Mouse (Mus musculus) splenic B cell, adult 2 months (primary cell): ENCODE results near the gene Slc11a2.
"Not testable (repeated sequence)": the region's sequence is repeated elsewhere in the genome, so short reads cannot be mapped to it uniquely, and the experiment has no call there.

Experiments used
- DNase-seq: peaks from one replicate; pipeline ENCODE4 v3.0.0-alpha.2; 2011; ENCODE audit warnings: low read depth, low spot score
- H3K27me3 ChIP-seq: 2 replicates; pipeline ENCODE4 v1.6.1; 2012; ENCODE audit warnings: mild to moderate bottlenecking, low read length, moderate library complexity, mixed read lengths; ENCODE audit not compliant: control insufficient read depth, poor library complexity, insufficient read depth, severe bottlenecking
- H3K36me3 ChIP-seq: 2 replicates; pipeline ENCODE4 v1.6.1; 2012; ENCODE audit warnings: mild to moderate bottlenecking, low read length, moderate library complexity, mixed read lengths; ENCODE audit not compliant: control insufficient read depth, poor library complexity, insufficient read depth, severe bottlenecking

Slc11a2 gene

DNA sequence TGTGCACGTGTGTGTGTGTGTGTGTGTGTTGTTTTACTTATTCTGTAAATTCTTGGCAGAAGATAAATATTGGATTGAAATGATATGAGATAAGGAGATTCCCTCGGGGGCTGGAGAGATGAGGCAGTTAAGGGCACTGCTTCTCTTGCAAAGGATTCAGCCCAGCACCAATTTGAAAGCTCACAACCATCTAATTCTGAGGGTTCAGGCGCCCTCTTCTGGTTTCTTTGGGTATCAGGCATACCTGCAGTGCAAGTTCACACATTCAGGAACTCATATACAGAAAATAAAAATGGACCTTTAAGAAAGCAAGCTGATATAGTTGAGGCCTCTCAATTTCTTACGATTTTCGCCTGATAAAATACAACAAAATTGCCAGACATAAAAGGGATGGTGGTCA lies 49.8 kb downstream of the Slc11a2 start:
- peak; percentile 60 for DNase-seq
- no peaks in the 10 kb centered on the region for H3K27me3 ChIP-seq
- no peaks in the 10 kb centered on the region for H3K36me3 ChIP-seq

DNA sequence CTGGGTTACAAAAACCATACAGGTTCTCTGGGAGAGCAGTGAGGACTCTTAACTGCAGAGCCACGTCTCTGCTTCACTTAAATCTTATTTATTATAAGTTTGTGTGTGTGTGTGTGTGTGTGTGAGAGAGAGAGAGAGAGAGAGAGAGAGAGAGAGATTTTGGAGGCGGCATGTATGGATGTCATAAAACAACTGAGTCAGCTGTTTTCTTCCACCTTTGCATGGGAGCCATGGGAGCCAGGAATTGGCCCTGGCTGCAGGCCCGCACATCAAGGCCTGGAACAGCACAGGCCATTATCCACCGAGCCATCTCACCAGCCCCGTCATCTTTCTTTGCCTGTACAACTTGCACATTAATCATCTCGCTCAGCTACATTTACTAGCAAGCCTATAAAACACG lies 57.8 kb downstream of the Slc11a2 start:
- DNase-seq, result no peak
- H3K36me3 ChIP-seq, result no peaks in the 10 kb centered on the region
- no peaks in the 10 kb centered on the region for H3K27me3 ChIP-seq

DNA sequence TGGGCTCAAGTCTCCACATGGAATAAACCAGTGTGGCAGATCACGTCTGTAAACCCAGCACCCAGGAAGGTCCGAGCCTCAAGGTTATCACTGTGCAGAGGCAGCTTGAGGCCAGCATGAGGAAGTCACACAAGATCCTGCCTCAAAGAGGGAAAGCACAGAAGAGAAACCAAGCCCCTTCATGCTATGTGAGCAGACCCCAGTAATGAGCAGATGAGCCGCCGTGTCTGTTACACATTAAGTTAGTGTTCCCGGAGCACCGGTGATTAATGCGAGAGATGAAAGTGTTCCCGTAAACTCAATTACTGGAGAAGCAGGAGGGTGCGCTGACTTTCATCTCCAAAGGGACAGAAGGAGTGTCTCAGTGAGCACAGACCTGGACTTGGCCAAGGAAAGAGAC lies 58.9 kb downstream of the Slc11a2 start:
- not testable (repeated sequence) for H3K36me3 ChIP-seq, DNase-seq, H3K27me3 ChIP-seq

DNA sequence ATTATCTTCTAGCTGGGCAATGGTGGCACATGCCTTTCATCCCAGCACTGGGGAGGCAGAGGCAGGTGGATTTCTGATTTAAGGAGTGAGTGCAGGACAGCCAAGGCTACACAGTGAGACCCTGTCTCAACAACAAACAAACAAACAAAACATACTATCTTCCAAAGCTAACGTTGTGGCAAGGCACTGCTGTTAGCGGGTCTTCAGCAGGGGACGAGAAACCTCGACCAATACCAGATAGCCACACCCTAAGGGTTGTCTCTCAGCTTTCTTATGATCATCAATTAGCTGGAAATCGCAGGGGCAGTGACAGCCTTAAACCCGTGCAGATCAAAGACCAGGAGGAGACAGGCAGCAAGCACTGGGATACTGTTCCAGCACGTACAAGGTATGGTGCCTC lies 60.6 kb downstream of the Slc11a2 start, which contains the start of gene Higd1c:
TSS of gene Higd1c (plus strand) at position 301 of the 400 bp plus-strand sequence.
- no peak for DNase-seq

DNA sequence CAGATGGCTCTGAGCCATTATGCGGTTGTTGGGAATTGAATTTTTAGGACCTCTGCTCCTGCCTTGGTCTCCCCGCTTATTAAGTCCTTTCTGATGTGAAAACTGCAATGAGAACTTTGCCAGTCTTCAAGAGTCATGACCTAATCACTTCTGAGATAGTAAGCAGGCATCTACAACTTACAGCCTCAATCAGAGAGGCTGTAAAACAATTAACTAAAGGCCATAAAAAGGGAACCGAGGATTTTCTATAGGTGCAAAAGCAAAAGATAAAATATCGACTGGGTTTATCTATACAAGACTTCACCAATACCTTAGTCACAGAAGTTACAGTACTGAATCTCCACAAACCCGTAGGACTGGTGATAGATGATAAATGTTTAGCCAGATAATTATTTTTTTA lies 69.0 kb downstream of the Slc11a2 start:
- Histone ChIP-seq H3K27me3 (no peaks in the 10 kb centered on the region; the same call in 1 of the 2 replicates), H3K36me3 (no peaks in the 10 kb centered on the region)
- DNase-seq, result no peak

More for the DNA sequence above, 60.6 kb downstream of the Slc11a2 start, which contains the start of gene Higd1c:
- Histone ChIP-seq H3K36me3 (no peaks in the 10 kb centered on the region), H3K27me3 (no peaks in the 10 kb centered on the region; the same call in 1 of the 2 replicates)

DNA sequence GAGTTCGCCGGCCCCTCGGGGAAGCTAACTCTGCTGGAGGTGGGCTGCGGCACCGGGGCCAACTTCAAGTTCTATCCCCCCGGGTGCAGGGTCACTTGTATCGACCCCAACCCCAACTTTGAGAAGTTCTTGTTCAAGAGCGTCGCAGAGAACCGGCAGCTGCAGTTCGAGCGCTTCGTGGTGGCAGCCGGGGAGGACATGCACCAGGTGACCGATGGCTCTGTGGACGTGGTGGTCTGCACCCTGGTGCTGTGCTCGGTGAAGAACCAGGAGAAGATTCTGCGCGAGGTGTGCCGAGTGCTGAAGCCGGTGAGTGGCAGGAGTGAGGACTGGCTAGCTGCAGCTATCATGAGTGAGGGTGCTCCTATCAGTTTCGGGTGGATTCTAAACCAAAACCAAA lies 71.5 kb downstream of the Slc11a2 start:
- not testable (repeated sequence) for H3K27me3 ChIP-seq, H3K36me3 ChIP-seq, DNase-seq

DNA sequence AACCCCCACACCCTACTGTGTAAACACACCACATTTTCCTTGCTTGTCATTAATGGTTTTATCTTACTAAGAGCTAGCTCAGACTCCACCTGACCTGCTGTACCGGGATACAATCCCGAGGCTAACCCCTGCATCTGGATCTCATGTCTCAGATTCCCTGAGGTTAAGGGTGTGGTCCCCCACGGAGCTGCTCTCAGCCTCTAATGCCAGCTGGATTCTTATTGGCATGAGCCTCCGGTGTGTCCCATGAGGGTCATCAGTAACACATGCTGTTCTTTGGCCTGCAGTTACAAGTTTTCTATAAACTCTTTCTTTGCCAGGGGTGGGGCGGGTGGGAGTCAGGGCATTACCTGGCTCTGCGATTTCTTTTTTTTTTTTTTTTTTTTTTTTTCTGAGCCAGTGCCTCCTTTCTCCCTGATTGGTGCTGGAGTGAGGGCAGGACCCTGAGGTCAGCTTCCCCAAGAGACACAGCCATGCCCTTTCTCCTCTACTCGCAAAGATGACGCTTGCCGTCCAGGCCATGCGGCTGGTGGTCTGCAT lies 72.1 kb downstream of the Slc11a2 start, which contains the start of the genes Methig1 and Mettl7a2:
TSS of gene Methig1 (plus strand) at position 439 of the 540 bp plus-strand sequence.
TSS of gene Mettl7a2 (plus strand) at position 490 of the 540 bp plus-strand sequence.
- DNase-seq, result no peak

DNA sequence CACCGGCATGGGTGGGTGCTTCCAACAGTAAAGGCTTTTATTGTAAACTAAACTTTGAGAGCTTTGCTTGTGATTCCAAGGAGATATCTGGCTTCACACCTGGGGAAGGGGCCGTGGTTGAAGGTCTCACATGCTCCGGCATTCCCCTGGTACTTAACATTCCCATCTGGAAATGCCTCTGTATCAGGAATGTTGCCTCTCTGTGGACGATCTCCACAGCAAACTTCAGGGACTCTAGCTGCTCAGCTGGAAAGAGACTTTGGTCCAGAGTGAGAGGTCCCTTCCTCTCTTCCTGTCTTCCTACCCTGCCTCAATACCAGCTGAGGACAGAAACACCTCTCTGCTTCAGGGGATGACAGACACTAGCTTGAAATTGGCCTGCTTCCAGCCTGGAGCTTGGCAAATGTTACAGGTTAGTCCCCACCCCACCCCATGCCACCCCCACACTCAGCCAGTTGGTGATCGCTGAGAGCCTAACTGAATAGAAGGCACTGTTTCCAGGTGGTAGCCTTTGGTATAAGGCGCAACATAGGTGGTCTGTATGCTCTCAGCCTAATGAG lies 73.3 kb downstream of the Slc11a2 start:
- no peak for DNase-seq
- Histone ChIP-seq H3K27me3 (no peaks in the 10 kb centered on the region), H3K36me3 (no peaks in the 10 kb centered on the region)

More for the DNA sequence above, 72.1 kb downstream of the Slc11a2 start, which contains the start of the genes Methig1 and Mettl7a2:
- Histone ChIP-seq H3K36me3 (no peaks in the 10 kb centered on the region), H3K27me3 (no peaks in the 10 kb centered on the region)

DNA sequence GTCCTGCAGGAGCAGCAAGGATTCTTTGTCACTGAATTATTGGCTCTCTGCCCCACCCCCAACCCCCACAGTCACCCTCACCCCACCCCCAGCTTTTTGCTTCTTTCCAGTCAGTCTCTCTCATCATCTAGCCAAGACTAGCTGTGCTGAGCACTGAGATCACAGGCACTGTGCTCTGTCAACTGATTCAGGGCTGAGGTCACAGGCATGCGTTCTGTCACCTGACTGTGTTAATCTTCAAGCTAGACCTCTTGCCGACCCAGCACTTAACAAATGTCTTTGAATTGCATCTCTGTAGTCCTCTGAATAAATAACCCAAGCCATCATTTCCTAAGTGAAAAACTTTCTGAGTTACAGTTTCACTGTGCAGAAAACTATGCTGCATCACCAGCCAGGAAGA lies 75.4 kb downstream of the Slc11a2 start:
- Histone ChIP-seq H3K27me3 (no peaks in the 10 kb centered on the region), H3K36me3 (no peaks in the 10 kb centered on the region)
- no peak for DNase-seq

DNA sequence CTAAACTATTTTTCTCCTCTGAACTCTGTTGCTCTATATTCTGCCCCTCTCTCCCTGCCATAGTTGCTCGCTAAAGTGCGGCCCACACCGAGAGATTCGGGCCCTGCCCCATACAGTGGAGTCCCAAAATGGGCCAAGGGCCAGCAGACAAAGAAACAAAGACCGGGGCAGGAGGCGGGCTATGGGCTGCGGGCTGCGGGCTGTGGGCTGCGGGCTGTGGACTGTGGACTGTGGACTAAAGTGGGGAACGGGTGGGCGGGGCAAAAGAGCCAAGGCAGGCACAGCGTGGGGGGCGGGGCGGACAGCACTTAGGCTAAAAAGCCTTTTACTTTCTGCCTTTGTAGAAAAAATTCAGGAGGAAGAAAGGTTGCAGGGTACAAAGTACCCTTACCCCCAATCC lies 78.1 kb downstream of the Slc11a2 start:
- no peak for DNase-seq
- Histone ChIP-seq H3K36me3 (no peaks in the 10 kb centered on the region), H3K27me3 (no peaks in the 10 kb centered on the region)

DNA sequence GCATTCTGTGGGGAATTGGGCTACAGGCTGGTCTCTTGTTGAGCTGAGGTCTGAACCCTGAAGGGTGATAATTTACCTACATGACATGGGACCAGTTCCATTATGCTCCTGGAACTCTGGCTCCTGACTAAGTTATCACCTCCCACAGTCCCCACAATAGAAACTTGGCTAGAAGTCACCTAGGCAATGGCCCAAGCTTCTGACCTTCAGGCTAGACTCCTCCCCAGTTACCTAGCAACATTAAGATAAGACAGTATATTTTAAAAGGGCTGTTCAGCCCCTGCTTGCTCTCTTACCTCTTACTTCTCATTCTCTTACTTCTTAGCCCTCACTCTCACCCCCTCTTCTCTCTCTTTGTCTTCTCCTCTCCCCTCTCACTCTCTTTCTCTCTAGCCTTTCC lies 79.4 kb downstream of the Slc11a2 start:
- DNase-seq, result no peak
- H3K36me3 ChIP-seq, result no peaks in the 10 kb centered on the region
- no peaks in the 10 kb centered on the region for H3K27me3 ChIP-seq

DNA sequence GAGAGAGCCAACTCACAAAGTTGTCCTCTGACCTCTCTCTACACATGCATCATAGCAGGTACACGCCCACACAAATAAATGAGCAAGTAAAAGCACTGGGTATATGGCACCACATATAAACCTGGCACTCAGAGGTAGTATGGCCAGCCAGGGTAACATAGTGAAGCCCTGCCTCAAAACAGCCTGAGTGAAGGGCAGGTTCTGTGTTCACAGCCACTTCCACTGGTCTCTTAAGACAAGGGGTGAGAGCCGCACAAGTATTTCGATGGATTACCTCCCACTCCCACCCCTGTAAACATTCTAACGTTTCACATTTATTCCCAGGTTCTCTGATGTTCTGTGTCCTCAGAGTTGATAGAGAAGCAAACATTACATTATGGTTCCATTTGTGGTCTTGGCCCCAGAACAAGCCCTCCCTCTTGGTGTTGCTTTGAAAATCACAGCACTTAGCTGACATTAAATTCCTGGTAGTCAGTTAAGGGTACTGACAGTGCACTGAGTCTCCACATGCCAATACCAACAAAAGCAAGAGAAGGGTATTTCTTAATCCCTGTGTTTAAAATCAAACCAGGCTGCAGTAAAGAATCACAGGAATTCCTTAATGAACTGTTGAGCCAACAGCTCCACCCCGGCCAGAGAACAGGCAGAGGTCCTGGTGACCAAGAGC lies 83.4 kb downstream of the Slc11a2 start:
- DNase-seq, H3K36me3 ChIP-seq, H3K27me3 ChIP-seq: not testable (repeated sequence)
